Mouse (Mus musculus): ENCODE data around the gene Zfp433. TPM values are rescaled to one million over a fixed set of nuclear protein-coding genes. Genes with fewer than 3 reads are reported as not detected.
A peak's percentile ranks its signal among the peaks of the same experiment; 100 is the strongest.
"Not testable (repeated sequence)": the region's sequence is repeated elsewhere in the genome, so short reads cannot be mapped to it uniquely, and the experiment has no call there.

Gene Zfp433
- polyA plus RNA-seq (2015; fragmentation: Nextera tagmentation; extraction: Ambion mirVana) = 3.5 and 4.4 TPM in 2 replicates

DNA sequence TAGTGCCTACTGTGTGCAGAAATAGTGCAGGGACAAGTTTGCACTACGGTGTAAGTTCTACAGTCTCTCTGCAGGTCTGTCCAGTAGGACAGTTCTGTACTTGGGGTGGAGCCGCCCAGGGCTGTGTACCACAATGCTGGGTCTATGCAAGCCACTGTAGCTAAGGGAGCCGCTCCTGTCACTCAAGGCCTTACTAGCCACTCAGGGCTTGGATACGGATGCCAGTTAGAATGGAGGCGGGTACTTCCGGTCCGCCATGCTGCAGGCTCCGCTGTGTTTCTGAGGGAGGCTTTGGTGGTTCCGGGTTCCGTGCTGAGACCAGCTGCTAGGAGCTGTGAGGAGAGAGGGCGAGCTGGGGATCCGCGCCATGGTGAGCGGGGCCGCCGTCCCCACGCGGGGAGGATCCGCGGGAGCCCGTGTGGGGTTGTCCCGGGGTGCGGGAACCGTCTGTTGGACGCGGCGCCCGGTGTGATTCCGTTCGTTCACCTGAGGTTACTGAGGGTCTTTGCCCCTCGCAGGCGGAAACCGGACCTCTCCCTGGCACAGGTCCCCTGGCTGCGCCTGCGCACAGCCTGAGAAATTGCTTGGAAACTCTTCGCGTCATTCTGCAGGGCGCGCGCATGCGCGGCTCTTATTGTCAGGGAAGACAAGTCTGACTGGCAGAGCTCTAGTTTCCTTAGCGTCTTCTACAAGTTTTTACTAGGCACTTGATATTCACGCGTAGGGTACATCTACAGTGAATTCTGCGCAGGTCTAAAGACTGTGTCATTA lies at the start of gene Zfp433:
TSS of gene Zfp433 (plus strand) at position 295 of the 771 bp plus-strand sequence.
- not testable (repeated sequence) for H3K36me3 ChIP-seq (ENCODE audit: control insufficient read depth, insufficient read depth); H3K27ac ChIP-seq (ENCODE audit: low read length); H3K9ac ChIP-seq (ENCODE audit: low read depth, low read length); H3K9me3 ChIP-seq (replicated peaks; ENCODE audit: control insufficient read depth, low read length); H3K4me3 ChIP-seq (ENCODE audit: low read depth, low read length); H3K4me2 ChIP-seq (ENCODE audit: low read depth, low read length); H3K27me3 ChIP-seq (ENCODE audit: control insufficient read depth, insufficient read depth, low read depth, low read length); H3K4me1 ChIP-seq (ENCODE audit: control insufficient read depth, low read depth, low read length)
- WGBS (ENCODE audit: insufficient replicate concordance) = no CpG with 5 or more reads among the region's 46 CpGs
- peak; percentile 99 for ATAC-seq (ENCODE audit: low read depth)

DNA sequence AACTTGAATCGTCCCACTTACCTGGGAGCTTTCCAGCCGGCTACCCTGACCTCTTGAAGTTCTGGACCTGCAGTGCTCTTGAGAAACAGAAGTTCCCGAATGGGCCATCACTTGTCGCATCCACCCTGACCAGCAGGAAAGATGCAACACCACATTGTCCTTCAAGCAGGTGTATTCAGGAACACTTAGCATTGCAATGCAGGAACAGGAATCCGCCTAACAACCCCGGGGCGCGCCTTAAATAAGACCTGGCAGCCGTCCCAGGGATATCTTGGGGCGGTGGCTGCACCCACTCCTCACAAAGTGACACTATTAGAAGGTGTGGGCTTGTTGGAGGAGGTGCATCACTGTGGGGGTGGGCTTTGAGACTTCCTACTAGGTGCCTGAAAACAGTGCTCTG lies 49.4 kb upstream of the Zfp433 start:
- H3K36me3 ChIP-seq (ENCODE audit: control insufficient read depth, insufficient read depth) = peaks cover 10% of the 10 kb centered on the region
- no peak overlapping the region for H3K4me2 ChIP-seq (ENCODE audit: low read depth, low read length)
- peaks cover 2% of the 10 kb centered on the region for H3K9me3 ChIP-seq (replicated peaks; ENCODE audit: control insufficient read depth, low read length)
- H3K27ac ChIP-seq (ENCODE audit: low read length) = no peak overlapping the region
- no peak overlapping the region for H3K9ac ChIP-seq (ENCODE audit: low read depth, low read length)
- H3K27me3 ChIP-seq (ENCODE audit: control insufficient read depth, insufficient read depth, low read depth, low read length) = no peaks in the 10 kb centered on the region
- H3K4me3 ChIP-seq (ENCODE audit: low read depth, low read length) = no peak overlapping the region
- 83% methylated on average over 10 of the region's 10 CpGs for WGBS (ENCODE audit: insufficient replicate concordance)
- no peak for ATAC-seq (ENCODE audit: low read depth)
- peaks cover 2% of the 10 kb centered on the region for H3K4me1 ChIP-seq (ENCODE audit: control insufficient read depth, low read depth, low read length)

DNA sequence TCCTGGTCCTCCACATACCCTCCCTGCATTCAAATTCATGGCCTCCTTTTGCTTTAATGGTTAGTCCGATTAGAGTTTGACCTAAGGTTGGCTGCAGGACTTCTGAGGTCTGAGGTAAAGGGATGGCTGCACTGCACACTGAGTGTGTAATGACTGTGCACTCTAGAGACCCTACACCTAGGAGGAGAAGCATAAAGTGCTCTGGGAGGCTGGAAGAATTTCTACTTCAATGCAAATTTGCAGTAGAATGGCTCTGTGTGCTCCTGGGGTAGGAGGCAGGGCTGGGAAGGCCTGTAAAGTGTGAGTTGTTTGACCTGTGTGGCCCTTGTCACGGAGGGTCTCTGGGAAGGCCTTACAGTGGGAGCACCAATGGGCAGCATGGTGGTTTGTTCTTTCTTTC lies 48.5 kb upstream of the Zfp433 start:
- H3K27me3 ChIP-seq (ENCODE audit: control insufficient read depth, insufficient read depth, low read depth, low read length) = no peaks in the 10 kb centered on the region
- WGBS (ENCODE audit: insufficient replicate concordance) = 83% methylated on average over 2 of the region's 2 CpGs
- H3K4me3 ChIP-seq (ENCODE audit: low read depth, low read length) = no peak overlapping the region
- H3K36me3 ChIP-seq (ENCODE audit: control insufficient read depth, insufficient read depth) = peaks cover 10% of the 10 kb centered on the region
- no peaks in the 10 kb centered on the region for H3K4me1 ChIP-seq (ENCODE audit: control insufficient read depth, low read depth, low read length)
- H3K9me3 ChIP-seq (replicated peaks; ENCODE audit: control insufficient read depth, low read length) = peaks cover 2% of the 10 kb centered on the region
- no peak overlapping the region for H3K4me2 ChIP-seq (ENCODE audit: low read depth, low read length)
- no peak overlapping the region for H3K9ac ChIP-seq (ENCODE audit: low read depth, low read length)
- no peak for ATAC-seq (ENCODE audit: low read depth)
- H3K27ac ChIP-seq (ENCODE audit: low read length) = no peak overlapping the region

DNA sequence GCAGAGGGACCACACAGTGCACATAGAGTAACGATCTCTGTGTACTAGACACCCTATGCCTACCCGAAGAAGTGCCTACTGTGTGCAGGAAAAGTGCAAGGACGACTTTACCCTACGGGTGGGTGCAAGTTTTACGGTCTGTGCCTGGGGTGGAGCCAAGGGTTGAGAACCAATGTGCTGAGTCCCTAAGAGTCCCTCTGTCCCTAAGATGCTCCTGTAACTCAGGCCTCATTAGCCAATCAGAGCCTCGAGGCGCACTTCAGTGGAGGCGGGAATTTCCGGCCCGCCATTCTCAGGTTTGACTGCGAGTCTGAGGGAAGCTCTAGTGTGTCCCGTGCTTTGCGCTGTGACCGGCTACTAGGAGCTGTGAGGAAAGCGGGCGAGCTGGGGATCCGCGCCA lies 17.5 kb upstream of the Zfp433 start:
- not testable (repeated sequence) for H3K4me1 ChIP-seq (ENCODE audit: control insufficient read depth, low read depth, low read length); H3K4me3 ChIP-seq (ENCODE audit: low read depth, low read length); ATAC-seq (ENCODE audit: low read depth); H3K4me2 ChIP-seq (ENCODE audit: low read depth, low read length); H3K27ac ChIP-seq (ENCODE audit: low read length); H3K36me3 ChIP-seq (ENCODE audit: control insufficient read depth, insufficient read depth); H3K9ac ChIP-seq (ENCODE audit: low read depth, low read length); H3K9me3 ChIP-seq (replicated peaks; ENCODE audit: control insufficient read depth, low read length); H3K27me3 ChIP-seq (ENCODE audit: control insufficient read depth, insufficient read depth, low read depth, low read length)
- WGBS (ENCODE audit: insufficient replicate concordance) = no CpG with 5 or more reads among the region's 18 CpGs

DNA sequence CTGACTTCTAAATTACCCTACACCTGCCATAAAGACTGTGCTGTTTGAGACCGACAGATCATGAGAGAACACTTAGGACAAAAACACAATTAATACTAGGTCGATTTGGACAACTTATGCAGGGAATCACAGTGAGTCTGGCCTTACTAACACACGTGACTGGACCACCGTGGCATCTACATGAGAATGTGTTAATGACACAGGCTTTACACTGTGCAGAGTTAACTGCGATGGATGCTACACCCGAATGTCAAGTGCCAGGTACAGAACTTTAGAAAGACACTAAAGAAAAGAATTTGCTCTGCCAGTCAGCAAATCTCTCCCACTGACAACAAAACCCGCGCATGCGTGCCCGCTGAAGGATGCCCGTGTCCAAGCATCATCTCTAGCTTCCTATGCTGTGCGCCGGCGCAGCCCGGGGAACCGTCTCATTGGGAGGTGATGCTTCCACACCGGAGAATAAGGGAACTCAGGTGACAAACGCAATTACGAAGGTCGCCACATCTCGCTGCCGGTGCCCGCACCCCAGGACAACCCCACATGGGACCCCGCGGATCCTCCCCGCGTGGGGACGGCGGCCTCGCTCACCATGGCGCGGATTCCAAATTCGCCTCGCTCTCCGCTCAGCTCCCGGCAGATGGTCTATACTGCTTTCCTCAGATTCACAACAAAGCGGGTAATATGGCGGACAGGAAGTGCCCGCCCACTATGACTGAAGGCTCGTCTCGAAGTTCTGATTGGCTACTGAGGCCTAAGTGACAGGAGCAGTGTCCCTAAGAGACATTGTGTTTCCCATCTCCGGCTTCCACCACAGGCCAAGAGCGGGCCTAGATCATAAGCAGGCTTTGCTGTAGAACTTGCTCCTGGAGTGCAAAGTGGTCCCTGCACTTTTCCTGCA lies 66.1 kb downstream of the Zfp433 start, which contains the start of gene Gm3055:
TSS of gene Gm3055 (minus strand) at position 656 of the 898 bp plus-strand sequence.
- not testable (repeated sequence) for H3K4me1 ChIP-seq (ENCODE audit: control insufficient read depth, low read depth, low read length); H3K9ac ChIP-seq (ENCODE audit: low read depth, low read length); H3K9me3 ChIP-seq (replicated peaks; ENCODE audit: control insufficient read depth, low read length); H3K27ac ChIP-seq (ENCODE audit: low read length); H3K4me3 ChIP-seq (ENCODE audit: low read depth, low read length); H3K4me2 ChIP-seq (ENCODE audit: low read depth, low read length); H3K27me3 ChIP-seq (ENCODE audit: control insufficient read depth, insufficient read depth, low read depth, low read length); H3K36me3 ChIP-seq (ENCODE audit: control insufficient read depth, insufficient read depth)
- WGBS (ENCODE audit: insufficient replicate concordance) = no CpG with 5 or more reads among the region's 43 CpGs
- ATAC-seq (ENCODE audit: low read depth) = peak; percentile 74

DNA sequence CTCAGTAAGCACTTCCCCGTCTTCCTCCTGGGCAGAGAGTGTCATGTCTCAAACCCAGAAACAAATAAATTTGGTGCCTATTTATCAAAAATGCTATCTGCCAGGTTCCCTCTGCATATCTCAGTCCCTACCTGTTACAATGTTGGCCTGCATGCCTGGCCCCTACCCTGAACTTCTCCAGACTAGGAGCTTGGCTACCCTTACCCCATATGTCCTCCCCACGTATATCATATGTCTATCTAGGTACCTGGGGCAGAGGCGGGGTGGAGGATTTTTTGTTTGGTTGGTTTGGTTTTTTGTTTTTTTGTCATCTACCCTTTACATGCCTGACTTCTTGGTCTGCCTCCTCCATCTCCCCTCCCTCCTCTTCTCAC lies 66.8 kb downstream of the Zfp433 start:
- H3K36me3 ChIP-seq (ENCODE audit: control insufficient read depth, insufficient read depth); H3K4me2 ChIP-seq (ENCODE audit: low read depth, low read length); H3K4me1 ChIP-seq (ENCODE audit: control insufficient read depth, low read depth, low read length); H3K27ac ChIP-seq (ENCODE audit: low read length); ATAC-seq (ENCODE audit: low read depth); H3K9me3 ChIP-seq (replicated peaks; ENCODE audit: control insufficient read depth, low read length); H3K4me3 ChIP-seq (ENCODE audit: low read depth, low read length); H3K27me3 ChIP-seq (ENCODE audit: control insufficient read depth, insufficient read depth, low read depth, low read length); H3K9ac ChIP-seq (ENCODE audit: low read depth, low read length): not testable (repeated sequence)
- WGBS (ENCODE audit: insufficient replicate concordance) = no CpG with 5 or more reads among the region's 3 CpGs

Other genes starting within 250 kb of the Zfp433 start
- 10.2 and 12.0 TPM in 2 replicates for gene Nfic, start 249.2 kb upstream of the Zfp433 start, polyA plus RNA-seq (2015; fragmentation: Nextera tagmentation; extraction: Ambion mirVana)
- gene Celf5, start 222.1 kb upstream of the Zfp433 start, polyA plus RNA-seq (2015; fragmentation: Nextera tagmentation; extraction: Ambion mirVana) = 0.05 TPM in 1 of 2 replicates, not detected in the other
- 39.3 and 47.1 TPM in 2 replicates for gene Ncln, start 208.4 kb upstream of the Zfp433 start, polyA plus RNA-seq (2015; fragmentation: Nextera tagmentation; extraction: Ambion mirVana)
- 4.8 and 5.3 TPM in 2 replicates for gene S1pr4, start 204.7 kb upstream of the Zfp433 start, polyA plus RNA-seq (2015; fragmentation: Nextera tagmentation; extraction: Ambion mirVana)
- gene Gna15, start 180.6 kb upstream of the Zfp433 start, polyA plus RNA-seq (2015; fragmentation: Nextera tagmentation; extraction: Ambion mirVana) = 4.3 and 4.4 TPM in 2 replicates
- gene Gna11, start 159.6 kb upstream of the Zfp433 start, polyA plus RNA-seq (2015; fragmentation: Nextera tagmentation; extraction: Ambion mirVana) = 20.0 and 24.3 TPM in 2 replicates
- gene Aes, start 145.3 kb upstream of the Zfp433 start, polyA plus RNA-seq (2015; fragmentation: Nextera tagmentation; extraction: Ambion mirVana) = 131 and 141 TPM in 2 replicates
- gene Tle2, start 130.3 kb upstream of the Zfp433 start, polyA plus RNA-seq (2015; fragmentation: Nextera tagmentation; extraction: Ambion mirVana) = 1.8 and 2.7 TPM in 2 replicates
- gene Tle6, start 103.8 kb upstream of the Zfp433 start, polyA plus RNA-seq (2015; fragmentation: Nextera tagmentation; extraction: Ambion mirVana) = 3.5 and 4.5 TPM in 2 replicates
- gene BC025920, start 98.6 kb upstream of the Zfp433 start, polyA plus RNA-seq (2015; fragmentation: Nextera tagmentation; extraction: Ambion mirVana) = 0.35 and 0.36 TPM in 2 replicates
- gene Sirt6, start 77.0 kb upstream of the Zfp433 start, polyA plus RNA-seq (2015; fragmentation: Nextera tagmentation; extraction: Ambion mirVana) = 6.9 and 8.1 TPM in 2 replicates
- gene Ankrd24, start 76.3 kb upstream of the Zfp433 start, polyA plus RNA-seq (2015; fragmentation: Nextera tagmentation; extraction: Ambion mirVana) = 2.1 and 2.4 TPM in 2 replicates
- gene Gm10778, start 55.8 kb upstream of the Zfp433 start, polyA plus RNA-seq (2015; fragmentation: Nextera tagmentation; extraction: Ambion mirVana) = 1.1 and 1.3 TPM in 2 replicates
- 1.1 TPM in 2 replicates for gene Gm3055, start 66.3 kb downstream of the Zfp433 start, polyA plus RNA-seq (2015; fragmentation: Nextera tagmentation; extraction: Ambion mirVana)
- gene Gm4767, start 107.4 kb downstream of the Zfp433 start, polyA plus RNA-seq (2015; fragmentation: Nextera tagmentation; extraction: Ambion mirVana) = 0.79 and 0.94 TPM in 2 replicates
- gene Gm32687, start 159.1 kb downstream of the Zfp433 start, polyA plus RNA-seq (2015; fragmentation: Nextera tagmentation; extraction: Ambion mirVana) = 2.1 TPM in 2 replicates
- 0.07 and 0.49 TPM in 2 replicates for gene Zfp781, start 225.7 kb downstream of the Zfp433 start, polyA plus RNA-seq (2015; fragmentation: Nextera tagmentation; extraction: Ambion mirVana)

Measured in liver, embryonic 16.5 days (tissue).